Mouse (Mus musculus): ENCODE results near the gene Aagab. TPM values are rescaled to one million over a fixed set of nuclear protein-coding genes. Genes with fewer than 3 reads are reported as not detected.

The Aagab gene
- polyA plus RNA-seq, 1 experiment from 2014 or later, result 55.4 TPM

- no peaks in the 10 kb centered on the region for H3K27me3 ChIP-seq (ENCODE audit: control insufficient read depth, insufficient read depth, low read length)
- WGBS, result 71% methylated on average over 1 of the region's 1 CpGs
- no peak for ATAC-seq (ENCODE audit: low FRiP score)
- DNase-seq (ENCODE audit: low spot score), result no peak
- H3K4me3 ChIP-seq (ENCODE audit: low read depth, low read length), result no peak overlapping the region
- no peaks in the 10 kb centered on the region for H3K4me1 ChIP-seq (replicated peaks; ENCODE audit: control insufficient read depth, insufficient read depth, low read length)
- no peak overlapping the region for H3K27ac ChIP-seq (ENCODE audit: low read depth, low read length)
- H3K9ac ChIP-seq (ENCODE audit: low read depth, low read length), result no peak overlapping the region
- H3K36me3 ChIP-seq (ENCODE audit: control insufficient read depth, insufficient read depth, low read length), result no peaks in the 10 kb centered on the region
- H3K9me3 ChIP-seq (ENCODE audit: control insufficient read depth, low read length), result no peaks in the 10 kb centered on the region
- no peak overlapping the region for H3K4me2 ChIP-seq (replicated peaks; ENCODE audit: low read depth, low read length)
Measured at GRCm38 (mm10) chr9:63655092-63655491, 52.6 kb downstream of the Aagab start.

DNA sequence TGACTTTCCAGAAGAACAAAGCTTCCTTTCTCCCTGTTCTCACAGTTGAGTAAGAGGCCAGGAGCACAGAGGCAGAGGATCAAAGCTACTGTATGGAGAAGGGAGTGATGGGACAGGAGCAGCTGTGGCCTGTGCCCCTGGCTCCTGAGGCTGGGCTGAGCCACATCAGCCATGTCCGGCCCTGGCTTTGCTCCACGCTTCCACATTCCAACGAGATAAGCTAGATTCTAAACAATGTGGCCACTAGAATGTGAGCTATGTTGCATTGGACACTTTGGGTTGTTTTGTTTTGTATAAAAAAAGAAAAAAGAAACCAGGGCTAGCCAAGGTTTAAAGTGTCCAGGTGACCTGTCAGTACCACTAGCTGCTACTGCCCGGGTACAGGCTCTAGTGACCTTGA, 54.7 kb downstream of the Aagab start:
- WGBS, result 88% methylated on average over 4 of the region's 4 CpGs
- Histone ChIP-seq H3K9me3 (ENCODE audit: control insufficient read depth, low read length) (no peaks in the 10 kb centered on the region), H3K27me3 (ENCODE audit: control insufficient read depth, insufficient read depth, low read length) (no peaks in the 10 kb centered on the region), H3K27ac (ENCODE audit: low read depth, low read length) (no peak overlapping the region), H3K4me1 (replicated peaks; ENCODE audit: control insufficient read depth, insufficient read depth, low read length) (no peaks in the 10 kb centered on the region), H3K36me3 (ENCODE audit: control insufficient read depth, insufficient read depth, low read length) (no peaks in the 10 kb centered on the region), H3K9ac (ENCODE audit: low read depth, low read length) (no peak overlapping the region), H3K4me3 (ENCODE audit: low read depth, low read length) (no peak overlapping the region), H3K4me2 (replicated peaks; ENCODE audit: low read depth, low read length) (no peak overlapping the region)
- no peak for DNase-seq (ENCODE audit: low spot score)
- no peak for ATAC-seq (ENCODE audit: low FRiP score)

DNA sequence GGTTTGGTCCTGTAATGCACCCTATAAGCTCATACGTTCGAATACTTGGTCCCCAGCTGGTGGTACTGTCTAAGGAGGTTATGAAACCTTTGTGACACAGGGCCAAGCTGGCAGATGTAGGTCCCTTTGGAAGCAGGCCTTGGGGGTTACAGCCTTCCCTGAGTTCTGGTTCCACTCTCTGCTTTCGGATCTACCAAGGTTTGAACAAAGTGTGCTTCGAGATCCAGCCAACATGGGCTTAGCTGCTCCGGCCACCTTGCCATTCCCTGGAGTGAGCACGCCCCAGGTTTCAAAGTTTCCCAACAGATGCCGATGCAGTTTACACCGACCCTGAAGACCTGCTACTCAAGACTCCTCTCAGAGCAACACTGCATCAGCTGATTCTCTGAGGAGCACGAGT, 56.0 kb downstream of the Aagab start:
- H3K27ac ChIP-seq (ENCODE audit: low read depth, low read length), result no peak overlapping the region
- no peaks in the 10 kb centered on the region for H3K4me1 ChIP-seq (replicated peaks; ENCODE audit: control insufficient read depth, insufficient read depth, low read length)
- no peak overlapping the region for H3K4me2 ChIP-seq (replicated peaks; ENCODE audit: low read depth, low read length)
- WGBS, result 91% methylated on average over 9 of the region's 9 CpGs
- H3K27me3 ChIP-seq (ENCODE audit: control insufficient read depth, insufficient read depth, low read length), result no peaks in the 10 kb centered on the region
- no peaks in the 10 kb centered on the region for H3K36me3 ChIP-seq (ENCODE audit: control insufficient read depth, insufficient read depth, low read length)
- no peak for ATAC-seq (ENCODE audit: low FRiP score)
- no peak overlapping the region for H3K4me3 ChIP-seq (ENCODE audit: low read depth, low read length)
- no peak overlapping the region for H3K9ac ChIP-seq (ENCODE audit: low read depth, low read length)
- no peak for DNase-seq (ENCODE audit: low spot score)
- no peaks in the 10 kb centered on the region for H3K9me3 ChIP-seq (ENCODE audit: control insufficient read depth, low read length)

GRCm38 (mm10) chr9:63658970-63659371, 56.5 kb downstream of the Aagab start:
- Histone ChIP-seq H3K4me2 (replicated peaks; ENCODE audit: low read depth, low read length) (no peak overlapping the region), H3K27me3 (ENCODE audit: control insufficient read depth, insufficient read depth, low read length) (no peaks in the 10 kb centered on the region), H3K9ac (ENCODE audit: low read depth, low read length) (no peak overlapping the region), H3K4me3 (ENCODE audit: low read depth, low read length) (no peak overlapping the region), H3K36me3 (ENCODE audit: control insufficient read depth, insufficient read depth, low read length) (no peaks in the 10 kb centered on the region), H3K4me1 (replicated peaks; ENCODE audit: control insufficient read depth, insufficient read depth, low read length) (no peaks in the 10 kb centered on the region), H3K27ac (ENCODE audit: low read depth, low read length) (no peak overlapping the region), H3K9me3 (ENCODE audit: control insufficient read depth, low read length) (no peaks in the 10 kb centered on the region)
- DNase-seq (ENCODE audit: low spot score), result no peak
- no peak for ATAC-seq (ENCODE audit: low FRiP score)
- 86% methylated on average over 5 of the region's 5 CpGs for WGBS

DNA sequence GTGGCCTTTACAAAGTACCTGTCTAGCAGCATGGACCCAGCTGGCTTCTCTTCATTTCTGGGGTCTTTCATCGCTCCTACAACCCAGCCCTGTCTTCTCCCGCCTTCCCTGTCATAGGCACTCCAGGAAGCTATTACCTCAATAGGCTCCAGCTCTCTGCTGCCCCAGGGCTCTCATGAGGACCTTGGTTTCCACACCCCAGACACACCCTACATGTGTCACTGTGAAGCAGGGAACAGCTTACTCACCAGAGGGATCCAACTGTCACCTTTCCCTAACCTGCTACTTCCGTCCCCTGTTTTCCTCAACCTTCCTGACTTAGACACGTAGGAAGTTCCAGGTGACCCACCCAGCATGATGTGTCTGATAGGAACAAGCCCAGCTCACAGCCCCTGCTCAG, 57.6 kb downstream of the Aagab start:
- no peaks in the 10 kb centered on the region for H3K36me3 ChIP-seq (ENCODE audit: control insufficient read depth, insufficient read depth, low read length)
- no peak overlapping the region for H3K4me3 ChIP-seq (ENCODE audit: low read depth, low read length)
- 94% methylated on average over 4 of the region's 4 CpGs for WGBS
- ATAC-seq (ENCODE audit: low FRiP score) (no peak), DNase-seq (ENCODE audit: low spot score) (no peak)
- no peak overlapping the region for H3K4me2 ChIP-seq (replicated peaks; ENCODE audit: low read depth, low read length)
- no peaks in the 10 kb centered on the region for H3K9me3 ChIP-seq (ENCODE audit: control insufficient read depth, low read length)
- H3K4me1 ChIP-seq (replicated peaks; ENCODE audit: control insufficient read depth, insufficient read depth, low read length), result no peaks in the 10 kb centered on the region
- H3K9ac ChIP-seq (ENCODE audit: low read depth, low read length), result no peak overlapping the region
- no peaks in the 10 kb centered on the region for H3K27me3 ChIP-seq (ENCODE audit: control insufficient read depth, insufficient read depth, low read length)
- H3K27ac ChIP-seq (ENCODE audit: low read depth, low read length), result no peak overlapping the region

DNA sequence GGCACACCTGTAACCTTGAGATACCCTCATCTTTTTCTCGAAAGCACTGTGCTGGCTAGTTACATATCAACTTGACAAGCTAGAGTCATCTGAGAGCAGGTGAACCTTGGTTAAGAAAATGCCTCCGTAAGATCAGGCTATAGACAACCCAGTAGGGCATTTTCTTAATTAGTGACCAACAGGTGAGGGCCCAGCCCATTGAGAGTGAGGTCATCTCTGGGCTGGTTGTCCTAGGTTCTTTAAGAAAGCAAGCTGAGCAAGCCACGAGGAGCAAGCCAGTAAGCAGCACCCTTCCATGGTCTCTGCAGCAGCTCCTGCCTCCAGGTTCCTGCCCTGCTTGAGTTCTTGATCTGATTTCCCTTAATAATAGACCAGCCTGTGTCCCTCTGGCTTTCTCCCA, 58.2 kb downstream of the Aagab start:
- Histone ChIP-seq H3K9me3 (ENCODE audit: control insufficient read depth, low read length) (no peaks in the 10 kb centered on the region), H3K27ac (ENCODE audit: low read depth, low read length) (no peak overlapping the region), H3K9ac (ENCODE audit: low read depth, low read length) (no peak overlapping the region), H3K36me3 (ENCODE audit: control insufficient read depth, insufficient read depth, low read length) (no peaks in the 10 kb centered on the region), H3K4me2 (replicated peaks; ENCODE audit: low read depth, low read length) (no peak overlapping the region), H3K27me3 (ENCODE audit: control insufficient read depth, insufficient read depth, low read length) (no peaks in the 10 kb centered on the region), H3K4me1 (replicated peaks; ENCODE audit: control insufficient read depth, insufficient read depth, low read length) (no peaks in the 10 kb centered on the region), H3K4me3 (ENCODE audit: low read depth, low read length) (no peak overlapping the region)
- no peak for ATAC-seq (ENCODE audit: low FRiP score)
- no peak for DNase-seq (ENCODE audit: low spot score)
- 89% methylated on average over 3 of the region's 3 CpGs for WGBS

DNA sequence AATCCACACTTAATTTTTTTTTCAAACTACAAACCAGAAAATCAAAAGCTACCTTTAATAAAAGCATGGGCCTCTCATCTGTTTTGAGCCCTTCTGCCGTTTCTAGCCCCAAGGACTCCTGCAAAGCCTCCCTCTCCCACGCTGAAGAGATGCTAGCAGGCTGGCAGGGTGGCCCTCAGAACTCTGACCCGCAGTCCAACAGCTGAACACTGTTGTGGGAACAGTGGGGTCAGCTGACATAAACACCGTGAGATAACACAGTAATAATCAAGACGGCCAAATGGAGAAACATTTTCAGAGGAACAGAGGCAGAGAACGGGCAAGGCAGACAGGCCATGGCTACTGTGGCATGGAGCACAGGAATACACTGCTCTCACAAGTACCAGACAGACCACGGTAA, 60.3 kb downstream of the Aagab start:
- H3K9me3 ChIP-seq (ENCODE audit: control insufficient read depth, low read length), result no peaks in the 10 kb centered on the region
- H3K4me1 ChIP-seq (replicated peaks; ENCODE audit: control insufficient read depth, insufficient read depth, low read length), result no peaks in the 10 kb centered on the region; the same call in 1 of the 2 replicates
- no peaks in the 10 kb centered on the region for H3K27me3 ChIP-seq (ENCODE audit: control insufficient read depth, insufficient read depth, low read length)
- no peak overlapping the region for H3K4me2 ChIP-seq (replicated peaks; ENCODE audit: low read depth, low read length)
- ATAC-seq (ENCODE audit: low FRiP score) (no peak), DNase-seq (ENCODE audit: low spot score) (no peak)
- no peak overlapping the region for H3K4me3 ChIP-seq (ENCODE audit: low read depth, low read length)
- H3K36me3 ChIP-seq (ENCODE audit: control insufficient read depth, insufficient read depth, low read length), result no peaks in the 10 kb centered on the region
- 73% methylated on average over 7 of the region's 7 CpGs for WGBS
- no peak overlapping the region for H3K27ac ChIP-seq (ENCODE audit: low read depth, low read length)
- no peak overlapping the region for H3K9ac ChIP-seq (ENCODE audit: low read depth, low read length)

- H3K36me3 ChIP-seq (ENCODE audit: control insufficient read depth, insufficient read depth, low read length), result no peaks in the 10 kb centered on the region
- no peaks in the 10 kb centered on the region; the same call in 1 of the 2 replicates for H3K4me1 ChIP-seq (replicated peaks; ENCODE audit: control insufficient read depth, insufficient read depth, low read length)
- DNase-seq (ENCODE audit: low spot score) (no peak), ATAC-seq (ENCODE audit: low FRiP score) (no peak)
- WGBS, result 62% methylated on average over 10 of the region's 10 CpGs
- H3K9me3 ChIP-seq (ENCODE audit: control insufficient read depth, low read length), result no peaks in the 10 kb centered on the region
- H3K27ac ChIP-seq (ENCODE audit: low read depth, low read length), result no peak overlapping the region
- H3K4me3 ChIP-seq (ENCODE audit: low read depth, low read length), result no peak overlapping the region
- no peak overlapping the region for H3K9ac ChIP-seq (ENCODE audit: low read depth, low read length)
- no peaks in the 10 kb centered on the region for H3K27me3 ChIP-seq (ENCODE audit: control insufficient read depth, insufficient read depth, low read length)
- no peak overlapping the region for H3K4me2 ChIP-seq (replicated peaks; ENCODE audit: low read depth, low read length)
Measured at GRCm38 (mm10) chr9:63663222-63663621, 60.8 kb downstream of the Aagab start.

- WGBS, result 83% methylated on average over 2 of the region's 2 CpGs
- no peak overlapping the region for H3K27ac ChIP-seq (ENCODE audit: low read depth, low read length)
- H3K9ac ChIP-seq (ENCODE audit: low read depth, low read length), result no peak overlapping the region
- no peaks in the 10 kb centered on the region; the same call in 1 of the 2 replicates for H3K4me1 ChIP-seq (replicated peaks; ENCODE audit: control insufficient read depth, insufficient read depth, low read length)
- no peak for ATAC-seq (ENCODE audit: low FRiP score)
- no peak for DNase-seq (ENCODE audit: low spot score)
- no peaks in the 10 kb centered on the region for H3K9me3 ChIP-seq (ENCODE audit: control insufficient read depth, low read length)
- H3K4me2 ChIP-seq (replicated peaks; ENCODE audit: low read depth, low read length), result no peak overlapping the region
- H3K36me3 ChIP-seq (ENCODE audit: control insufficient read depth, insufficient read depth, low read length), result no peaks in the 10 kb centered on the region
- no peaks in the 10 kb centered on the region for H3K27me3 ChIP-seq (ENCODE audit: control insufficient read depth, insufficient read depth, low read length)
- no peak overlapping the region for H3K4me3 ChIP-seq (ENCODE audit: low read depth, low read length)
Measured at GRCm38 (mm10) chr9:63664300-63664745, 61.9 kb downstream of the Aagab start.

Measured in hindbrain, embryonic 11.5 days (tissue).